Mouse (Mus musculus) lung, adult 2 months (tissue): ENCODE measurements around the gene G0s2.

Experiments used
- CTCF ChIP-seq: fragments of 200-500 bp; IDR thresholded peaks from 2 replicates; pipeline ENCODE4 v1.5.1; 2011; ENCODE audit warnings: mild to moderate bottlenecking, low read length, control low read depth; ENCODE audit not compliant: insufficient read depth
- POLR2A ChIP-seq: fragments of 200-500 bp; IDR thresholded peaks from 2 replicates; pipeline ENCODE4 v1.6.1; 2011; ENCODE audit warnings: low read depth, mild to moderate bottlenecking, control low read depth, low read length, borderline replicate concordance; ENCODE audit errors: extremely low read depth

- TF ChIP-seq POLR2A (no peak), CTCF (no peak)
Measured at GRCm38 (mm10) chr1:193259559-193259958, 13.5 kb downstream of the G0s2 start.
